Mouse (Mus musculus) embryonic fibroblast, embryonic 13.5 days (primary cell): ENCODE results near the gene Igfbp2.

Source experiments
- CTCF ChIP-seq: IDR thresholded peaks from 2 replicates; pipeline ENCODE4 v1.5.1; 2011; ENCODE audit warnings: mild to moderate bottlenecking, control low read depth, low read length, moderate library complexity, borderline replicate concordance; ENCODE audit not compliant: insufficient read depth
- POLR2A ChIP-seq: IDR thresholded peaks from 2 replicates; pipeline ENCODE4 v1.6.1; 2011; ENCODE audit warnings: low read depth, mild to moderate bottlenecking, control low read depth, low read length, moderate library complexity

DNA sequence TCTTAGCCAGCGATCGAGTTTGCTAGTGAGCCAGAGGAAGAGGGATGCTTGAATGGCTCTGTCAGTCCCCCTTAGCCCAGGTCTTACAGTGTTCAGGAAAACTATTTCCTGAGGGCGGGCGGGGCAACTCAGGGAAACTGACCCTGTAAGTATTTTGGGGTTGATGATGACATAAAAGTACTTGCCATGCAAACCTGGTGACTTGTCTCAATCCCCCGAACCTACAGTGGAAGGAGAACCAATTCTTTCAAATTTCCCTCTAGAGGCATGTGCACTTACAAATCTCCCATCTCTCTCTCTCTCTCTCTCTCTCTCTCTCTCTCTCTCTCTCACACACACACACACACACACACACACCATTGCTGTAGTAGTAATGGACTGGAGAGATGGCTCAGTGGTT is 4.5 kb downstream of the Igfbp2 start:
- TF ChIP-seq CTCF (no peak), POLR2A (no peak)
